Mouse (Mus musculus) cerebellum, postnatal 4 days (tissue): Measurements from ENCODE around the gene Ppp6r2.

ENCODE experiments used
- DNase-seq, 2 experiments: peaks; one replicate each; pipeline ENCODE4 v3.0.0; 2022; ENCODE audit warnings: low spot score in 2 of 2, mixed read lengths in 1 of 2

Ppp6r2 gene

DNA sequence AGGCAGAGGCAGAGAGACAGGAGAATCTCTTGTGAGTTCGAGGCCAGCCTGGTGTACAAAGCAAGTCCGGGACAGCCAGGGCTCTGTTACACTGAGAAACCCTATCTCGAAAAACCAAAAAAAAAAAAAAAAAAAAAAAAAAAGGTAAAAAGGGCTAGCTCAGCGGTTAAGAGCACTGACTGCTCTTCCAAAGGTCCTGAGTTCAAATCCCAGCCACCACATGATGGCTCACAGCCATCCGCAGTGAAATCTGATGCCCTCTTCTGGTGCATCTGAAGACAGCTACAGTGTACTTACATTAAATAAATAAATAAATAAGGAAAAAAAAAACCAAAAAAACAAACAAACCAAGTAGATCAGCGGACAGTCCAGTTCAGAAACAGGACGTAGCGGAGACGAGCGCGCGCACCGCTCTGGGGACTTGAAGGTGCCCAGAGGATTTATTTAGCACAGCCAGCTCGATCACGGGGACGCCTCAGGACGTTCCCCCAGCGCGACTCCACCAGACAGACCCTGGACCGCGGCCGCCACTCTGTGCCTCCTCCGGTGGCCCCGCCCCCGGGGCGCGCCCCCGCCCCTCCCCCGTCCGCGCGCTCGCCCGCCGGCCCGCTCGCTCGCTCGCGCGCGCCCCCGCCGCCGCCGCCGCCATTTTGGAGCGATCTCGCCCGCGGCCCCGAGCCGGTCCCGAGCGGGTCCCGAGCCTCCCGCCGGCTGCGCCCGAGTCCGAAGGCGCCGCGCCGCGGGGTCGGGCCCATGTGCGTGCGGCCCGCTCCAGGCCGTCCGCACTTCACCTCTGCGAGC, at the start of gene Ppp6r2:
TSS of gene Ppp6r2 (plus strand) at position 639 of the 801 bp plus-strand sequence.
- peak; percentile 69 to 88 for DNase-seq

- no peak for DNase-seq
These were observed 45.9 kb upstream of the Ppp6r2 start for GRCm38 (mm10) chr15:89165478-89165877.

- DNase-seq = no peak
These were observed 42.4 kb upstream of the Ppp6r2 start for GRCm38 (mm10) chr15:89168922-89169321.

- DNase-seq = no peak
These were observed 41.9 kb upstream of the Ppp6r2 start for GRCm38 (mm10) chr15:89169431-89169830.

DNA sequence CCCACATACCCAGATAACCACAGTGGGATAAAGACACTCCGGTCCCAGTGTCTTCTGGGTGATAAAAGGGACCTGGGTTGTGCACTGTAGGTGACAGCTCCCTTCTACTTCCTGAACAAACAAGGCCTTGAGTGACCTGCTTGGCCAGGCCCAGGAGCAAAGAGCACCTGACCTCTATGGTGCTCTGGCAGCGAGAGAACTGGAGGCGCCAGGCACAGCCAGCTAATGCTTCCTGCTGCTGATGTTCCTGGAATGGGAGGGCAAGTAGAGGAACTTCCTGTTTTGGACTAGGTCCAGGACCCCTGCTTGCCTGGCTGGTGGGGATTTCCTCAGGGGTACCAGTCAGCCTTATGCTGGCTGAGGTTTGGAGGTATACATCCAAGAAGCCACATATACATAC, 41.3 kb upstream of the Ppp6r2 start:
- DNase-seq = no peak

DNA sequence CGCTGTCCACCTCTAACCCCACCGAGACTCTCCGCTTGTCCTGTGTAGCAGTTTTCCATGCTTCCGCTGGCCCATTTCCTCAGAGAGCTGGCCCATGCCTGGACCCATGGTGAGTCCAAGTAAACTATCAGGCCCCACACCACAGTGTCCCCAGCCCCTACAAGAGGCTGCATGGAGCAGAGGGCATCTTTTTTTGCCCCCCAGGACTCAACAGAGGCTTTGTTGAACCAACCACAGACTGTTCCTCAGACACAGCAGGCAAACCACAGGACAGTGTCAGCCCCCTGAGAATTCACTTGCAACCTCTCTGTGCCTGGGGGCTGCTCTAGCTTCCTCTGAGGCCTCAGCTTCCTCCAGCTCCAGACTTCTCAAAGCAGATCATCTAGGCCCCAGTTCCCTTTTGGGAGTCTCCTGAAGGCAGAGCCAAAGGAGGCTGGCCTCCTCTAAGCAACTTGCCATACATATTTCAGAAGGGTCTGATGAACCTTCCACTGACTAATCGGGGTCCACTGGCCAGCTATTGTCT, 39.8 kb upstream of the Ppp6r2 start:
- no peak for DNase-seq

- DNase-seq = no peak
These were observed 38.9 kb upstream of the Ppp6r2 start for GRCm38 (mm10) chr15:89172276-89172935.

- DNase-seq = peak in 1 of 2 experiments; percentile 53
These were observed 38.1 kb upstream of the Ppp6r2 start for GRCm38 (mm10) chr15:89173024-89173905.

DNA sequence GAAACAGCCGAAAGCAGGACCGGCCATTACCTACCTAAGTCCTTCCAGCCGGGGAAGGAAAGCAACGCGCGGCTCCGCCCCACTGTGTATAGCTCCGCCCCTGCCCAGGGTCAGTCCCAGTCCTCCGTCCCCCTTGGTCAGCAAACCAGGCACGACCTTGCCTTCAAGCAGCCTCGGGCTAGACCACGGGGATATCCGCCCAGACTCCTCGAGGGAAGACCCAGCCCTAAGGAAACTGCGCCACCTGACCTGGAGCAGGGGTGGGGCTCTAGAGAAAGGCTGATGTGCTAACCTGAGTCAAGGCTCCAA, 37.5 kb upstream of the Ppp6r2 start:
- DNase-seq = no peak

DNA sequence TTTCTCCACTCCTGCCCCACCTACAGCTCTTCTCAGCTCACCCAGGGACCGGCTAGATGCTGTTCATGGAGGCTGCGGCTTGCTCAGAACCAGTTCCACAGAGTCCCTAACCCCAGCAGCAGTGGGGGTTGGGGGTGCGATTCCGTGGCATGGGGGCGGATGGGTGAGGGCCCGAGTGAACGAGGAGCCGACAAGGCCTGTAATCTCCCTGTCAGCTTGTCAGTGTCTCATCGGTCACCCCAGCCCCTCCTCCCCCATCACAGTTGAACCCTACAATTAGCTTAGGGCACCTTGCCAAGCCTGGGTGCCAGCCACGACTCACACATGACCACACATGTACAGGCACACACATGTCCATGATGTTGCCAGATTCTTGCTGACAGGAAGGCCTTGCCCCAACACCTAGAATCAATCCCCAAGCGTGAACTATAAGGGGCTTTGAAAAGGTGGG, 36.4 kb upstream of the Ppp6r2 start:
- DNase-seq = no peak

DNA sequence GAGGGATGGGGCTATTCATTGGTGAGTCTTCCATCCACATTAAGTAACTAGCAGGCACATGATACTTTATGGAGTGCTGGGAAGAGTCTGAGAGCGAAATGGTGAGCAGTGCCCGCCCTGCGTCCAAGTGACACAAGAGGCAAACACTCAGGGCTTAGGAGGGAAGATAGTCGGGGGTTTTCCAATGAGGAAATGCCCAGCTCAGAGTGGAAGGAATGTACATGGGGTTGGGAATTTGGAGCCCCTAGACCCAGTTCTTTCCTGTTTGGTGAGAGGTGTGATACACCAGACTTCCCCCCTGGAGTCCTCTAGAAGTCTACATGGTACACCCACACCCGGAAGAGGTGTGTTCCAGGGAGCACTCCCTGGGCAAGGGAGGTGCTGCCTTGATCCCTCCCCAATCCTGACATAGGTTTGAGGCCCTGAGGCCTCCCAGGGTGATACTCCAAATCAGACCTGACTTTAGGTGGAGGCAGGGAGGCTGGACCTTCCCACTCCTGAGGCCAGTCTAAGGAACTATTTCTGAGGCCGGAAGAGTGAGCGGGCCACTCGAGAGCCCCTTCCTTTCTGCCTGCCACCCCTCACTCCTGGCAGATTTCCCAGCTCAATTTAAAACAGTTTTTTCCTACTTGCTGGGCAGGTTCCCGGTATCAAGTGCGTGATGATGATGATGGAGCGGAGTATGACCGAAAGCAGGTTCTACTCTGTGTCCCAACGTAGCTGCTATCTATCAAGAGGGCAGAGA, 35.8 kb upstream of the Ppp6r2 start:
- no peak for DNase-seq

- DNase-seq = peak in 1 of 2 experiments; percentile 86
These were observed 34.2 kb upstream of the Ppp6r2 start for GRCm38 (mm10) chr15:89177121-89177520.

DNA sequence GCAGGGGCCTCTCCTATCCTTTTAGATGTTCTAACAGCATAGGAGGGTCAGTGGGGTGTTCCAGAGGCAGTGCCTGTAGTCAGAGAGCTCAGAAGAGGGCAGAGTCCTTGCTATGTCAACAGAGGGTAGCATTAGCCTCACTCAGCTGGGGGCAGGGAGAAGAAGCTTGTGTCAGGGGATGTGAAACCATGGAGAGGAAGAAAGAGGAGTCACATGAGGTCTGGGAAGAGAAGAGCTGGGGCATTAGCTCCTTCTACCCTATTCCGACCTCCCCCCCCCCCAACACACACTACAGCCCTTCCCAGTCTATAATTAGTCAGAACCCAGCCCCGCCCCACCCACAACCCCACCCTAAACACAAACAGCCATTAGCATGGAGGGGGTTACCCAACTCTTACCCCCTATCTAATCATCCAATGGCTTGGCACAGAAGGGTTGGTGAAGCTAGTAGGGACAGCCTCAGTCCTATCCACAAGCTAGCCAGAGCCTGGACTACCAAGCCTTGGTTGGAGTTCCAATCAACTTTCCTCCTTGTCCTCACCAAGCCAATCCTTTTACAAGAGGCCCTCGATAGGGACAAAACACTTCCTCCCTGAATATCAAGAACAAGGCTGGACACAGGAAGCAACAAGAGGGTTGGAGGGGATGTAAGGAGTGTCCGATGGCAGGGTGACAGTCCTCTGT, 33.6 kb upstream of the Ppp6r2 start:
- DNase-seq = no peak

DNA sequence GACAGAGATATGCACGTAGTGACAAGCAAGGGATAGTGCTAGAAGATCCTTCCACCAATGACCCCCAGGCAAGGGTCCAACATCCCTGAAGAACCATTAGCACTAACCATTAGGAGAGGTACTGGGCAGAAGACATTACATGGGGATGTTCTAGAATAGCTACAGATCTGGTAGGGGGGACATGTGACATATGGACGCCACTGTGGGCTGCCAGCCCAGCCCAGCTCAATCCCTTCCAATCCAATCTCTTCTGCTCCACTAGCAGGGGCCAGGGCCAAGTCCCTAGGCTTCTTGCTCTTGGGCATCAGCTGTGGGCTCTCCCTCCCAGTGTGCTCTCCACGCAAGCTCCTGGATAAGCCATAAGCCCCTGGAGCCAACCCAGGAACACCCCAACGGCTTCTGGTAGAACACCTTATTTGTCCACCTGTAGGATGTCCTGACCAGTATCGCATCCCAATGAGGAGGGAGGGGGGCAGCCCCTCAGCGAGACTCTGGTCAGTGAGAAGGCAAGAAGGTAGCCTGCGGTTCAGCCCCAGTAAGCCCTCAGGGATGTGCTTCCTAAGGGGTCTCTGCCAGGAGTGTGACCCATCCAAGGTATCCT, 33.0 kb upstream of the Ppp6r2 start:
- peak in 1 of 2 experiments; percentile 76 for DNase-seq

DNA sequence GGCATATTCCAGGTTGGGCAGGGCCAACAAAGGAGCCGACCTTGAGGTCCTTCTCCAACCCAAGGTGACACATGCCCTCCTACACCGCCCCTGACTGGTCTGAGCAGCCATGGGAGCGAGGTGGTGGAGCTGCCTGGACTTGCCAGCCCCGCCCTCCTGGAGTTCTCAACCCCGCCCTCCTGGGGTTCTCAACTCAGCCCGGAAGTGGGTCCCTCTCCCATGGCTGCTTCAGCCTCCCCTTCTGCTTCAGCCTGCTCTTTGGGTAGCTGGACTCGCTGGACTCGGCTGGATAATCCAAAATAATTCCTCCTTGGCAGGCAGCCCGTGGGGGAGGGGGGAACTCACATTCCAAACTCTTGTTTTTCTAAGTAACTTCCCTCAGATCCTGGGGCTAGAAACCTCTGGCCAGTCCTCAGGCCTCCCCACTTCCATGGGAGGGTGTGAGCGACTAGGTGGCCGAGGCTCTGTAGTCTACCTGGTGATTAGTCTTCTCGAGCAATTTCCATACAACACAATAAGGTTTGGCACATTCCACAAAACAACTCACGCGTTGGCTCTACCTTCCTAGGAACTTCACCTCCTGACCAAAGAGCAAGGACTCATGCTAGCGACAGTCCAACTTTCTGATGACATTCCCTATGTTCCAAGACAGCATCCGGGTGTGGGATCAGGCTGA, 32.3 kb upstream of the Ppp6r2 start:
- peak in 1 of 2 experiments; percentile 72 for DNase-seq

- DNase-seq = no peak
These were observed 31.8 kb upstream of the Ppp6r2 start for GRCm38 (mm10) chr15:89179630-89179964.

DNA sequence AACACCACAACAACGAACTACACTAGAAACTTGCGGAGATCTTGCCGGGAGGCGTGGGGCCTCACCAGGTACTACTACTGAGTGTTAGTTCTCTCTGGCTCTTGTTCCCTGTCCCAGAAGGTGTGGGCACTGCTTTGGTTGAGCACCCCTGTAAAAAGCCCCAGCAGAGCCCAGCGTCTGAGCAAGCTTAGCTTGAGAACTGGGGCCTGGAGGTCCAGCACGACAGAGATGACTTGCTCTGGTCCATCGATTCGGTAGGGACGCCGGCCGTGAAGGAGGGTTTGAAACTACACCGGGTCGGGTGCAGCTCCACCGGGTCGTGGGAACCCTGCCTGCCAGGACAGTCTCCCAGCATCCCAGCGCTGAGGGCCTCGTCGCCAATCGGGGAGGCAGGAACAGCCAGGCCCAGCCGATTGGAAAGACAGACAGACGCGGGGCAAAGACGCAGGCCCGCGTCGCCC, 31.2 kb upstream of the Ppp6r2 start:
- peak in 1 of 2 experiments; percentile 53 for DNase-seq

DNA sequence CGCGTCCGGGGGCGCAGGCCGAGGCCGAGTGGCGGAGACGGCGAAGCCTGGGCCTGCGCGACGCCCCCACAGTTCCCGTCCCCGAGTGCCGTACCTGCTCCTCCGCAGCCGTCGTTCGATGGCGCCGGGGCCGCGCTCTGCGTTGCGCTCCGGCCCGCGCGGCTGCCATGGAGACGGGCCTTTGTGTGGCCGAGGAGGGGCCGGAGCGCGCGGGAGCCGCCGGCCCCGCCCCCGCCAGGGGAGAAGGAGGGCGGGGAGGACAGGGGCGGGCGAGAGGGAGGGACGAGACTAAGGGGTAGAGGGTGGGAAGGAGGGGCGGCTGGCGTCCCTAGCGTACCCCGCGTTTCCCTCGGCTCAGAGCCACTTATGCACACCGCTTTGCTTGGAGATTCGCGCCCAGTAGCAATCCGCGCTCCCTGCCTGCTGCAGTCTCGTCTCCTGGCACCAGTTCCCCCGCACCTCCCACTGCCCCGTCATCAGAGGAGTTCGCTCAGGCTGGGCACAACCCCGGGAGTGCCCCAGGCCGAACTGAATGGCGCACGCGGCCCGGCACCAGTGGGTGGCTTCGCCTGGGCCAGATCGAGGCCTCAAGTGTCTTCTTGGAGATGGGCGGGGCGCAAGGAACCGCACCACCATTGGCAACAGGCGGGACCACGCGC, 30.7 kb upstream of the Ppp6r2 start, which contains the start of gene Plxnb2:
TSS of gene Plxnb2 (minus strand) at position 218 of the 659 bp plus-strand sequence.
- peak; percentile 59 to 86 for DNase-seq
